Mouse (Mus musculus) kidney, postnatal 0 days (tissue): Measurements from ENCODE around the gene Dmrta2. TPM values are rescaled to one million over a fixed set of nuclear protein-coding genes. Genes with fewer than 3 reads are reported as not detected.

ENCODE experiments used
- ATAC-seq: fragments of 200-750 bp; cut with Nextera tagmentation; replicated peaks from 2 replicates; pipeline ENCODE4 v1.8.0; 2017; ENCODE audit warnings: low read depth, moderate number of reproducible peaks, moderate TSS enrichment, moderate library complexity; ENCODE audit not compliant: low FRiP score
- DNase-seq: peaks from one replicate; pipeline ENCODE4 v3.0.0-alpha.2; 2016; ENCODE audit warnings: low spot score
- H3K27ac ChIP-seq: fragments of 300-500 bp; sonication (generic); 2 replicates; pipeline ENCODE4 v1.5.1; 2014; ENCODE audit warnings: mild to moderate bottlenecking
- H3K27me3 ChIP-seq: fragments of 300-500 bp; sonication (generic); 2 replicates; pipeline ENCODE4 v1.6.1; 2014; ENCODE audit warnings: low read length, mixed read lengths; ENCODE audit not compliant: insufficient read depth
- H3K36me3 ChIP-seq: fragments of 300-500 bp; sonication (generic); 2 replicates; pipeline ENCODE4 v1.6.1; 2014; ENCODE audit warnings: low read length, mixed read lengths; ENCODE audit not compliant: insufficient read depth
- H3K4me1 ChIP-seq: fragments of 300-500 bp; sonication (generic); replicated peaks from 2 replicates; pipeline ENCODE4 v1.6.1; 2014; ENCODE audit warnings: antibody characterized with exemption, low read length, mixed read lengths; ENCODE audit not compliant: insufficient read depth
- H3K4me2 ChIP-seq: fragments of 300-500 bp; sonication (generic); 2 replicates; pipeline ENCODE4 v1.6.1; 2014; ENCODE audit warnings: mild to moderate bottlenecking, low read length, moderate library complexity, mixed read lengths
- H3K4me3 ChIP-seq: fragments of 300-500 bp; sonication (generic); replicated peaks from 2 replicates; pipeline ENCODE4 v1.5.1; 2014; ENCODE audit warnings: low read depth, low read length
- H3K9ac ChIP-seq: fragments of 300-500 bp; sonication (generic); 2 replicates; pipeline ENCODE4 v1.6.1; 2014; ENCODE audit warnings: low read depth, low read length
- H3K9me3 ChIP-seq: fragments of 300-500 bp; sonication (generic); replicated peaks from 2 replicates; pipeline ENCODE4 v1.6.1; 2016; ENCODE audit warnings: low read length, inconsistent platforms, mixed read lengths
- CTCF ChIP-seq: IDR thresholded peaks from 2 replicates; pipeline ENCODE4 v1.5.1; 2016; ENCODE audit warnings: antibody characterized with exemption, low read depth, mild to moderate bottlenecking, moderate library complexity
- WGBS: fragments of 180-500 bp; shearing (Covaris S2); extraction: QIAGEN DNeasy Blood & Tissue Kit; methylation state at CpG from one replicate; pipeline ENCODE4 v1.1.7; 2014; 5-methylcytosine and 5-hydroxymethylcytosine counted together
- polyA plus RNA-seq: library from polyadenylated mRNA; unstranded; fragments of >200 nt; fragmentation: Nextera tagmentation; extraction: Ambion mirVana; gene quantifications from 2 replicates; pipeline ENCODE4 v1.2.1, GENCODE M21; 2015

The Dmrta2 gene
- polyA plus RNA-seq, 1 experiment from 2014 or later: 0.22 TPM

DNA sequence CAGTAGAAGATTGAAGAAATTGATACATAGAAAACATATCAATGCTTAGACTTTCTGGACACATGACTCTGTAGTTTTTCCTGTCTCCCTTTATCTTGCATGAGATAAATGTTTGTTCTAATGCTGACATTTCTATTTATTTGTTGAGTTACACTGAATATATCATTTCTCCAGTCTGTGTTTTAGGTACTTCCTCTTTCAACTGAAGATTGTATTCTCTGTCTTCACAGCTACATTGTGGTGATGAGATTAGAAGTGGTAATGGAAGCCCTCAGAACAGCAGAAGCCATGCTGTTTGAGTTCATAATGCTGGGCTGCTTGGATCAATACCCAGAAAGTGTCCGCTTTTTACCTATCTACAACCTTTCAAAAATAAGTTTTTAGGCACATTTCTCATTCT lies 32.3 kb upstream of the Dmrta2 start:
- no peak for TF ChIP-seq CTCF
- H3K36me3 ChIP-seq: no peaks in the 10 kb centered on the region
- H3K4me2 ChIP-seq: no peak overlapping the region
- H3K27ac ChIP-seq: no peak overlapping the region
- H3K4me3 ChIP-seq: no peak overlapping the region
- DNase-seq (no peak), ATAC-seq (no peak)
- no peaks in the 10 kb centered on the region for H3K9me3 ChIP-seq
- H3K9ac ChIP-seq: no peak overlapping the region
- H3K27me3 ChIP-seq: no peaks in the 10 kb centered on the region
- 92% methylated on average over 1 of the region's 1 CpGs for WGBS
- no peaks in the 10 kb centered on the region for H3K4me1 ChIP-seq

GRCm38 (mm10) chr4:109949307-109949706 lies 28.5 kb upstream of the Dmrta2 start:
- Histone ChIP-seq H3K27ac (no peak overlapping the region), H3K4me3 (no peak overlapping the region), H3K4me2 (no peak overlapping the region), H3K9me3 (no peaks in the 10 kb centered on the region), H3K9ac (no peak overlapping the region), H3K36me3 (no peaks in the 10 kb centered on the region), H3K4me1 (no peaks in the 10 kb centered on the region), H3K27me3 (no peaks in the 10 kb centered on the region)
- 95% methylated on average over 3 of the region's 3 CpGs for WGBS
- no peak for DNase-seq
- no peak for ATAC-seq
- TF ChIP-seq CTCF: no peak

- Histone ChIP-seq H3K27me3 (no peaks in the 10 kb centered on the region), H3K4me3 (no peak overlapping the region), H3K4me1 (no peaks in the 10 kb centered on the region), H3K9ac (no peak overlapping the region), H3K36me3 (no peaks in the 10 kb centered on the region), H3K27ac (no peak overlapping the region), H3K4me2 (no peak overlapping the region), H3K9me3 (no peaks in the 10 kb centered on the region)
- ATAC-seq (no peak), DNase-seq (no peak)
- no peak for TF ChIP-seq CTCF
- WGBS: 91% methylated on average over 1 of the region's 1 CpGs
These were observed 24.3 kb upstream of the Dmrta2 start for GRCm38 (mm10) chr4:109953509-109953908.

- no peak overlapping the region for H3K27ac ChIP-seq
- no peaks in the 10 kb centered on the region for H3K4me1 ChIP-seq
- 61% methylated on average over 5 of the region's 5 CpGs for WGBS
- ATAC-seq: no peak
- H3K36me3 ChIP-seq: 0 out of 2 replicates have a peak, but pooled peaks cover 2% of the 10 kb centered on the region
- H3K4me3 ChIP-seq: no peak overlapping the region
- H3K27me3 ChIP-seq: no peaks in the 10 kb centered on the region
- H3K9ac ChIP-seq: no peak overlapping the region
- no peak overlapping the region for H3K4me2 ChIP-seq
- no peak for DNase-seq
- no peak for TF ChIP-seq CTCF
- H3K9me3 ChIP-seq: no peaks in the 10 kb centered on the region
These were observed 17.5 kb upstream of the Dmrta2 start for GRCm38 (mm10) chr4:109960201-109960935.

- no peak overlapping the region for H3K9ac ChIP-seq
- WGBS: 88% methylated on average over 5 of the region's 5 CpGs
- H3K36me3 ChIP-seq: 0 out of 2 replicates have a peak, but pooled peaks cover 2% of the 10 kb centered on the region
- H3K4me3 ChIP-seq: no peak overlapping the region
- no peak for DNase-seq
- no peak for ATAC-seq
- no peaks in the 10 kb centered on the region for H3K27me3 ChIP-seq
- no peaks in the 10 kb centered on the region for H3K9me3 ChIP-seq
- no peak overlapping the region for H3K4me2 ChIP-seq
- H3K4me1 ChIP-seq: no peaks in the 10 kb centered on the region; the same call in 1 of the 2 replicates
- no peak overlapping the region for H3K27ac ChIP-seq
- TF ChIP-seq CTCF: no peak
These were observed 14.1 kb upstream of the Dmrta2 start for GRCm38 (mm10) chr4:109963570-109964279.

GRCm38 (mm10) chr4:109969561-109969960 lies 8.3 kb upstream of the Dmrta2 start:
- WGBS: 88% methylated on average over 5 of the region's 5 CpGs
- H3K27ac ChIP-seq: no peak overlapping the region
- H3K4me2 ChIP-seq: no peak overlapping the region
- no peak overlapping the region for H3K9ac ChIP-seq
- no peak overlapping the region for H3K4me3 ChIP-seq
- ATAC-seq: no peak
- TF ChIP-seq CTCF: no peak
- H3K9me3 ChIP-seq: no peaks in the 10 kb centered on the region
- DNase-seq: no peak
- H3K27me3 ChIP-seq: peaks cover 14% of the 10 kb centered on the region
- no peaks in the 10 kb centered on the region for H3K36me3 ChIP-seq
- peaks cover 4% of the 10 kb centered on the region; the same call in 1 of the 2 replicates for H3K4me1 ChIP-seq
